Mouse (Mus musculus) kidney, postnatal 14 days (tissue): ENCODE results near the gene H2-M9.

Experiments used
- DNase-seq: peaks from one replicate; pipeline ENCODE4 v3.0.0; 2022; ENCODE audit warnings: mixed read lengths

The H2-M9 gene

DNA sequence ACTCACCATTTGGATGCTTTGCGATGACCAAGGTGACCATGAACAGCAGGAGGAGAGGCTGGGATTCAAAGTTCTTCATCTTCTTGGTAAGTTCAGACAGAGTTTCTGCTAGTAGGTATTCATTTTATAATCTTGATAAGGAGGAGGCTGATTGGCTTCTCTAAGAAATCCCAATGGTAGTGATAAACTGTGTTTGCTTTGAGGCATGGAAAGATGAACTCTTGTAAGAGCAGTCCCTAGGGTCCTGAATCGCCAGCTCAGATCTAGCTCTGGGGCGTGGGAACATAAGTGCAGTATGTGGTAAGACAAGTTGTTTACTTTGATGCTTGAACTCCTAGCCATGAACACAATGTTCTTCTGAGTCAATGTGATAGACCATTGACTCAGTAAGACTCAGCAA is at the start of gene H2-M9:
Gene H2-M9 (minus strand): TSS at position 101 of the 400 bp plus-strand sequence.
- DNase-seq: no peak

DNA sequence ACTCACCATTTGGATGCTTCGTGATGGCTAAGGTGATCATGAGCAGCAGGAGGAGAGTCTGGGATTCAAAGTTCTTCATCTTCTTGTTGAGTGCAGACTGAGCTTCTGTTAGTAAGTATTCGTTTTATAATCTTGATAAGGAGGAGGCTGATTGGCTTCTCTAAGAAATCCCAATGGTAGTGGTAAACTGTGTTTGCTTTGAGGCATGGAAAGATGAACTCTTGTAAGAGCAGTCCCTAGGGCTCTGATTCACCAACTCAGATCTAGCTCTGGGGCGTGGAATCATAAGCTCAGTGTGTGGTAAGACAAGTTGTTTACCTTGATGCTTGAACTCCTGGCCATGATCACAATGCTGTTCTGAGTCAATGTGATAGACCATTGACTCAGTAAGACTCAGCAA is 29.7 kb upstream of the H2-M9 start, which contains the start of gene H2-M1:
Gene H2-M1 (minus strand): TSS at position 101 of the 400 bp plus-strand sequence.
- no peak for DNase-seq
